Mouse (Mus musculus): Measurements from ENCODE around the gene Ccl27a. TPM values are rescaled to one million over a fixed set of nuclear protein-coding genes. Genes with fewer than 3 reads are reported as not detected.

Gene Ccl27a
- total and polyA plus RNA-seq, 3 experiments = 6.4 to 12.1 TPM; not detected in 1

- TF ChIP-seq GABPA (IDR thresholded peaks at IDR 0.05; ENCODE audit: low read depth, low read length) (0 out of 2 replicates have a peak, but pooled peaks have one; percentile 33), RAD21 (IDR thresholded peaks at IDR 0.05; ENCODE audit: low read depth, low read length) (no peak), E2F4 (IDR thresholded peaks at IDR 0.05; ENCODE audit: borderline replicate concordance, low read depth, low read length) (no peak), EP300 (IDR thresholded peaks at IDR 0.05; ENCODE audit: low read depth in 1 of 2, low read length in 2 of 2) (no peak), MYB (IDR thresholded peaks at IDR 0.05; ENCODE audit: low read depth, low read length) (no peak), UBTF (IDR thresholded peaks at IDR 0.05; ENCODE audit: borderline replicate concordance, insufficient read depth, low read depth, low read length) (0 out of 2 replicates have a peak, but pooled peaks have one; percentile 45), TBP (IDR thresholded peaks at IDR 0.05; ENCODE audit: low read depth, low read length) (no peak), KAT2A (conservative IDR thresholded peaks at IDR 0.05; ENCODE audit: low read depth, low read length) (peak; percentile 21; the same call in 1 of the 2 replicates), POLR2A (IDR thresholded peaks at IDR 0.05; ENCODE audit: control insufficient read depth in 1 of 2, insufficient read depth in 1 of 2, low read depth in 1 of 2, low read length in 2 of 2, poor library complexity in 1 of 2) (peak in 1 of 2 experiments; percentile 60; a peak in 2 of 4 replicates), TAL1 (IDR thresholded peaks at IDR 0.05; ENCODE audit: low read length) (no peak)
These were observed 13.7 kb downstream of the Ccl27a start (continued) for GRCm38 (mm10) chr4:41760288-41760721.

- H3K9ac ChIP-seq (ENCODE audit: control insufficient read depth, low read depth, low read length, poor library complexity, severe bottlenecking) = peak overlapping the region; percentile 64
- no peaks in the 10 kb centered on the region for H3K9me3 ChIP-seq (replicated peaks; ENCODE audit: insufficient read depth, low read length)
- peaks cover 0 to 13% of the 10 kb centered on the region in 2 experiments; a peak in 2 of 4 replicates for H3K36me3 ChIP-seq (ENCODE audit: control insufficient read depth in 1 of 2, insufficient read depth in 2 of 2, low read length in 2 of 2)
- peaks cover 6 to 21% of the 10 kb centered on the region in 2 experiments for H3K4me1 ChIP-seq (ENCODE audit: control insufficient read depth in 1 of 2, insufficient read depth in 2 of 2, low read length in 2 of 2)
- DNase-seq (ENCODE audit: low read depth, low spot score) = no peak
- H3K79me2 ChIP-seq (ENCODE audit: control insufficient read depth, insufficient read depth, low read length, poor library complexity) = peaks cover 1% of the 10 kb centered on the region; the same call in 1 of the 2 replicates
- H3K27me3 ChIP-seq (ENCODE audit: control insufficient read depth in 1 of 2, insufficient read depth in 2 of 2, low read length in 2 of 2) = no peaks in the 10 kb centered on the region
- peak overlapping the region; percentile 54 to 87 for H3K4me3 ChIP-seq (ENCODE audit: control insufficient read depth in 1 of 2, insufficient read depth in 1 of 2, low read depth in 2 of 2, low read length in 2 of 2)
- peak overlapping the region; percentile 62 for H3K27ac ChIP-seq (ENCODE audit: control insufficient read depth, low read depth, low read length)
- TF ChIP-seq ETS1 (IDR thresholded peaks at IDR 0.05; ENCODE audit: low read depth, low read length) (no peak), GATA1 (IDR thresholded peaks at IDR 0.05; ENCODE audit: low read depth, low read length) (peak; percentile 59), POLR2AphosphoS2 (IDR thresholded peaks at IDR 0.05; ENCODE audit: low read length) (no peak), POLR2A (IDR thresholded peaks at IDR 0.05; ENCODE audit: control insufficient read depth in 1 of 2, insufficient read depth in 1 of 2, low read depth in 1 of 2, low read length in 2 of 2, poor library complexity in 1 of 2) (no peak), ZKSCAN1 (IDR thresholded peaks at IDR 0.05; ENCODE audit: low read depth, low read length) (no peak)
These were observed 14.3 kb downstream of the Ccl27a start for GRCm38 (mm10) chr4:41759656-41760287.

- H3K4me1 ChIP-seq (ENCODE audit: control insufficient read depth in 1 of 2, insufficient read depth in 2 of 2, low read length in 2 of 2) = peaks cover 6 to 22% of the 10 kb centered on the region in 2 experiments
- H3K4me3 ChIP-seq (ENCODE audit: control insufficient read depth in 1 of 2, insufficient read depth in 1 of 2, low read depth in 2 of 2, low read length in 2 of 2) = no peak overlapping the region
- H3K27ac ChIP-seq (ENCODE audit: control insufficient read depth, low read depth, low read length) = no peak overlapping the region
- TF ChIP-seq TBP (IDR thresholded peaks at IDR 0.05; ENCODE audit: low read depth, low read length) = no peak
- TF ChIP-seq MAZ (IDR thresholded peaks at IDR 0.05; ENCODE audit: low read depth, low read length) = no peak
- TF ChIP-seq ZMIZ1 (IDR thresholded peaks at IDR 0.05; ENCODE audit: low read depth, low read length) = no peak
- no peak for TF ChIP-seq CHD1 (IDR thresholded peaks at IDR 0.05; ENCODE audit: low read depth, low read length)
- TF ChIP-seq E2F4 (IDR thresholded peaks at IDR 0.05; ENCODE audit: borderline replicate concordance, low read depth, low read length) = no peak
- TF ChIP-seq NRF1 (IDR thresholded peaks at IDR 0.05; ENCODE audit: insufficient read depth, low read depth, low read length, poor library complexity, severe bottlenecking) = no peak
- no peak for TF ChIP-seq ZC3H11A (IDR thresholded peaks at IDR 0.05; ENCODE audit: low read depth, low read length)
- no peak for TF ChIP-seq ELF1 (IDR thresholded peaks at IDR 0.05; ENCODE audit: low read depth, low read length)
- TF ChIP-seq SMC3 (IDR thresholded peaks at IDR 0.05; ENCODE audit: low read depth, low read length) = no peak
- TF ChIP-seq RCOR1 (IDR thresholded peaks at IDR 0.05; ENCODE audit: low read depth, low read length) = no peak
- DNase-seq (ENCODE audit: low read depth, low spot score) = no peak
- H3K9ac ChIP-seq (ENCODE audit: control insufficient read depth, low read depth, low read length, poor library complexity, severe bottlenecking) = no peak overlapping the region
- H3K36me3 ChIP-seq (ENCODE audit: control insufficient read depth in 1 of 2, insufficient read depth in 2 of 2, low read length in 2 of 2) = peaks cover 0 to 13% of the 10 kb centered on the region in 2 experiments; a peak in 2 of 4 replicates
- H3K79me2 ChIP-seq (ENCODE audit: control insufficient read depth, insufficient read depth, low read length, poor library complexity) = peaks cover 1% of the 10 kb centered on the region; the same call in 1 of the 2 replicates
- no peaks in the 10 kb centered on the region for H3K9me3 ChIP-seq (replicated peaks; ENCODE audit: insufficient read depth, low read length)
- no peaks in the 10 kb centered on the region for H3K27me3 ChIP-seq (ENCODE audit: control insufficient read depth in 1 of 2, insufficient read depth in 2 of 2, low read length in 2 of 2)
These were observed 14.8 kb downstream of the Ccl27a start for GRCm38 (mm10) chr4:41759206-41759605.
